Mouse (Mus musculus): ENCODE results near the gene Gm20547. TPM values are rescaled to one million over a fixed set of nuclear protein-coding genes. Genes with fewer than 3 reads are reported as not detected.

The Gm20547 gene
- polyA plus RNA-seq, 1 experiment = 0.03 TPM

DNA sequence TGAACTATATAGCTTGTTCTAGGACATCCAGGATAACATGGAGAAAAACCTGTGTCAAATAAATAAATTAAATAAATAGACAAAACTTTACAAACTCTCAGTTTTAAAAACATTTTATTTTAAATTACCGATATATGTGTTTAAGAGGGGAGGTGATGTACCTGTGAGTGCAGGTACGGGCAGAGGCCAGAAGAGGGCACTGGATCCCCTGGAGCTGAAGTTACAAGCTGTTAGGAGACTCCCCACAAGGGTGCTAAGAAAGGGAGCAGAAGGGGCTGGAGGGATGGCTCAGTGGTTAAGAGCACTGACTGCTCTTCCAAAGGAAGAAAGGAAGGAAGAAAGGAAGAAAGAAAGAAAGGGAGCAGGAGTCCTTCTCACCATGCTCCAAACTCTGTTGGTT is 9.5 kb upstream of the Gm20547 start:
- Histone ChIP-seq H3K4me3 (ENCODE audit: control insufficient read depth, insufficient read depth, low read length) (no peak overlapping the region), H3K4me1 (replicated peaks; ENCODE audit: control insufficient read depth, insufficient read depth, low read length) (peaks cover 16% of the 10 kb centered on the region), H3K36me3 (ENCODE audit: control insufficient read depth, insufficient read depth, low read length) (no peaks in the 10 kb centered on the region), H3K27me3 (ENCODE audit: control insufficient read depth, insufficient read depth, low read length) (no peaks in the 10 kb centered on the region), H3K27ac (ENCODE audit: control insufficient read depth, insufficient read depth, low read length) (no peak overlapping the region)
- no peak for TF ChIP-seq CTCF (IDR thresholded peaks at IDR 0.05; ENCODE audit: borderline replicate concordance, control insufficient read depth, extremely low read depth, insufficient read depth, low read length, poor library complexity)
- TF ChIP-seq POLR2A (IDR thresholded peaks at IDR 0.05; ENCODE audit: control insufficient read depth, extremely low read depth, insufficient read depth, low read length, poor library complexity) = no peak
- WGBS = 97% methylated on average over 2 of the region's 2 CpGs
- no peak for DNase-seq

DNA sequence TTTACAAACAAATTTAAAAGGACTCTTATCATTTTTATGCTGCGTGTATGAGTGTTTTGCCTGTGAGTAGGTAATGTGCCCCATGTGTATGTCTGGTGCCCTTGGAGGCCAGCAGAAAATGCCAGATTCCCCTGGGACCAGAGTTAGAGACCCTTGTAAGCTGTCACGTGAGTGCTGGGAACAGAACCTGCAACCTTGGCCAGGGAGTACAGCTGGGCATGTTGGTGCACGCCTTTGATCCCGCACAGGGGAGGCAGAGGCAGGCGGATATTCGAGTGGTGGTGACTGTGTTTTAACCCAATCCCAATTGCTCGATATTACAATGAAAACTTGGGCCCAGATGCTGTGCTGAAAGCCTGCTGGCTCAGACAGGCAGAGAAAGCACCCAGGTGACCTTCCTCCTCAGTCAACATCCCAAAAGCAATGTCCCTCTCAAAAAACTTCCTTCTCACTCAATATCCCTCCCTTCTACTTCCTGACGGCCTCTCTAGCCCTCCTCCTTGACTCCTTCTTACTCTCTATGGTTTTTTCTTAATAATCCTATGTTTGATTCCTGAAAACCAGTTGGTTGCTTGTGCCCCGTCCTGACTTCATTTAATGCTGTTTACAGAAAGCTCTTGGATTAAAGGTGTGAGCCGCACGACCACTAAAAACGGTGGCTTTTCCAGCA is 8.4 kb upstream of the Gm20547 start:
- TF ChIP-seq POLR2A (IDR thresholded peaks at IDR 0.05; ENCODE audit: control insufficient read depth, extremely low read depth, insufficient read depth, low read length, poor library complexity) = no peak
- TF ChIP-seq CTCF (IDR thresholded peaks at IDR 0.05; ENCODE audit: borderline replicate concordance, control insufficient read depth, extremely low read depth, insufficient read depth, low read length, poor library complexity) = no peak
- no peak overlapping the region for H3K27ac ChIP-seq (ENCODE audit: control insufficient read depth, insufficient read depth, low read length)
- H3K4me1 ChIP-seq (replicated peaks; ENCODE audit: control insufficient read depth, insufficient read depth, low read length) = peaks cover 9% of the 10 kb centered on the region
- no peaks in the 10 kb centered on the region for H3K27me3 ChIP-seq (ENCODE audit: control insufficient read depth, insufficient read depth, low read length)
- no peak for DNase-seq
- 97% methylated on average over 12 of the region's 12 CpGs for WGBS
- H3K4me3 ChIP-seq (ENCODE audit: control insufficient read depth, insufficient read depth, low read length) = no peak overlapping the region
- H3K36me3 ChIP-seq (ENCODE audit: control insufficient read depth, insufficient read depth, low read length) = no peaks in the 10 kb centered on the region

DNA sequence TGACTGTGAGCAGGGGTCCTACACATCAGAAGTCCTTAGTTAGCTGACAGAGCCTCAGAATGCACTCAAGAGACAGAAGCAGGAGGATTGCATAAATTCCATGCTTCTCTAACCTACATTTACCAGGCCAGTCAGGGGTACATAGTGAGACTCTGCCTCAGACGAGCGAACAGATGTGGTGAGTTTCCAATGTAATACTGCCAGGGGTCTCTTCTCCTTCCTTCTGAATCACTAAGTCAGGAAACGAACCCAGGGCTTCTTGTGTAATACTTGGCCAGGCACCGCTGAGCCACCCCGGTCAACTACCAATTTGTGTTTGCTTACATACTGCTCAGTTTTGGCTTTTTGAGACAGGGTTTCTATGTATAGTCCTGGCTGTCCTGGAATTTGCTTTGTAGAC is 6.1 kb upstream of the Gm20547 start:
- H3K4me3 ChIP-seq (ENCODE audit: control insufficient read depth, insufficient read depth, low read length) = no peak overlapping the region
- H3K4me1 ChIP-seq (replicated peaks; ENCODE audit: control insufficient read depth, insufficient read depth, low read length) = no peaks in the 10 kb centered on the region
- H3K27ac ChIP-seq (ENCODE audit: control insufficient read depth, insufficient read depth, low read length) = no peak overlapping the region
- H3K36me3 ChIP-seq (ENCODE audit: control insufficient read depth, insufficient read depth, low read length) = no peaks in the 10 kb centered on the region
- TF ChIP-seq CTCF (IDR thresholded peaks at IDR 0.05; ENCODE audit: borderline replicate concordance, control insufficient read depth, extremely low read depth, insufficient read depth, low read length, poor library complexity) (no peak), POLR2A (IDR thresholded peaks at IDR 0.05; ENCODE audit: control insufficient read depth, extremely low read depth, insufficient read depth, low read length, poor library complexity) (no peak)
- WGBS = 76% methylated on average over 5 of the region's 5 CpGs
- no peak for DNase-seq
- no peaks in the 10 kb centered on the region for H3K27me3 ChIP-seq (ENCODE audit: control insufficient read depth, insufficient read depth, low read length)

DNA sequence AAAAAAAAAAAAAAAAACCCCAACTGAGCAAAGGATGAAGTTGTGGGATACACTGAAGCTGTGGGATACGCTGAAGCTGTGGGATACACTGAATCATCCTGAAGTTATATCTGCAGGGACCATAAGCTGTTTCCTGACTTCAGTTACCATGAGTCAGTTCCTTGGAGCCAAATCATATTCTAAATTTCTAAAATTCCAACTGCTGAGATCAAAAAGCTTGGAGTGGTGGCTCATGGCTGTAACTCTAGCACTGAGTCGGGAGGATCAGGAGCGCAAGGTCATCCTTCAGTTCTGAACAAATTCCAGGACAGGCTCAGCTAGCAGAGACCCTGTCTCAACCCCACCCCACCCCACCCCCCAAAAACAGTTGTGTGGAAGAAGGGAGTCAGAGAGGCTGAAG is 3.8 kb upstream of the Gm20547 start:
- Histone ChIP-seq H3K27ac (ENCODE audit: control insufficient read depth, insufficient read depth, low read length) (no peak overlapping the region), H3K27me3 (ENCODE audit: control insufficient read depth, insufficient read depth, low read length) (no peaks in the 10 kb centered on the region), H3K36me3 (ENCODE audit: control insufficient read depth, insufficient read depth, low read length) (no peaks in the 10 kb centered on the region), H3K4me1 (replicated peaks; ENCODE audit: control insufficient read depth, insufficient read depth, low read length) (no peaks in the 10 kb centered on the region), H3K4me3 (ENCODE audit: control insufficient read depth, insufficient read depth, low read length) (no peak overlapping the region)
- DNase-seq = no peak
- WGBS = 95% methylated on average over 3 of the region's 3 CpGs
- TF ChIP-seq CTCF (IDR thresholded peaks at IDR 0.05; ENCODE audit: borderline replicate concordance, control insufficient read depth, extremely low read depth, insufficient read depth, low read length, poor library complexity) = no peak

GRCm38 (mm10) chr17:34884704-34885103 is 2.9 kb upstream of the Gm20547 start:
- no peaks in the 10 kb centered on the region for H3K27me3 ChIP-seq (ENCODE audit: control insufficient read depth, insufficient read depth, low read length)
- TF ChIP-seq POLR2A (IDR thresholded peaks at IDR 0.05; ENCODE audit: control insufficient read depth, extremely low read depth, insufficient read depth, low read length, poor library complexity) = no peak
- TF ChIP-seq CTCF (IDR thresholded peaks at IDR 0.05; ENCODE audit: borderline replicate concordance, control insufficient read depth, extremely low read depth, insufficient read depth, low read length, poor library complexity) = no peak
- peaks cover 7% of the 10 kb centered on the region for H3K4me1 ChIP-seq (replicated peaks; ENCODE audit: control insufficient read depth, insufficient read depth, low read length)
- DNase-seq = no peak
- no peak overlapping the region for H3K4me3 ChIP-seq (ENCODE audit: control insufficient read depth, insufficient read depth, low read length)
- 88% methylated on average over 6 of the region's 6 CpGs for WGBS
- H3K36me3 ChIP-seq (ENCODE audit: control insufficient read depth, insufficient read depth, low read length) = no peaks in the 10 kb centered on the region
- no peak overlapping the region for H3K27ac ChIP-seq (ENCODE audit: control insufficient read depth, insufficient read depth, low read length)

DNA sequence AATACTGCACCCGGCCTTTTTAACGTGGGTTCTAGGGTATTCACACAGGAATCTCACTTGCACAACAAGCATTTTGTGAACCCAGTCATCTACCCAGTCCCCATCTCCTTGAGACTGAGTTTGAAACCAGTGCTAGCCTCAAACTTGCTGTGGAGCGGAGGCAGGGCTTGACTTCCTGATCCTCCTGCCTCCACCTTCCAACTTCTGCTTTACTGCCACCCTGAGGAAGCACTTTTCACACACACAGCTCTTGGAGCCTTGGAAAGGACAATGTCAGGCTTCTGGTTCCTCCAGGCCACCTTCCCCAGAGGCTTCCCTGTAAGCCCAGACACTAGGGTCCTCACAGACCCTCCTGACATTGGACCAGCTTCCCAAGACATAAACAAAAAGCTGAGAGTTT is 1.5 kb upstream of the Gm20547 start:
- no peak for DNase-seq
- Histone ChIP-seq H3K4me3 (ENCODE audit: control insufficient read depth, insufficient read depth, low read length) (no peak overlapping the region), H3K27ac (ENCODE audit: control insufficient read depth, insufficient read depth, low read length) (no peak overlapping the region), H3K27me3 (ENCODE audit: control insufficient read depth, insufficient read depth, low read length) (no peaks in the 10 kb centered on the region), H3K36me3 (ENCODE audit: control insufficient read depth, insufficient read depth, low read length) (no peaks in the 10 kb centered on the region), H3K4me1 (replicated peaks; ENCODE audit: control insufficient read depth, insufficient read depth, low read length) (peaks cover 9% of the 10 kb centered on the region)
- TF ChIP-seq CTCF (IDR thresholded peaks at IDR 0.05; ENCODE audit: borderline replicate concordance, control insufficient read depth, extremely low read depth, insufficient read depth, low read length, poor library complexity) = no peak
- no peak for TF ChIP-seq POLR2A (IDR thresholded peaks at IDR 0.05; ENCODE audit: control insufficient read depth, extremely low read depth, insufficient read depth, low read length, poor library complexity)
- WGBS = 64% methylated on average over 3 of the region's 3 CpGs

GRCm38 (mm10) chr17:34881166-34881565 is 676 bp downstream of the Gm20547 start:
- TF ChIP-seq CTCF (IDR thresholded peaks at IDR 0.05; ENCODE audit: borderline replicate concordance, control insufficient read depth, extremely low read depth, insufficient read depth, low read length, poor library complexity) (no peak), POLR2A (IDR thresholded peaks at IDR 0.05; ENCODE audit: control insufficient read depth, extremely low read depth, insufficient read depth, low read length, poor library complexity) (no peak)
- no peak overlapping the region for H3K4me3 ChIP-seq (ENCODE audit: control insufficient read depth, insufficient read depth, low read length)
- peaks cover 9% of the 10 kb centered on the region for H3K4me1 ChIP-seq (replicated peaks; ENCODE audit: control insufficient read depth, insufficient read depth, low read length)
- H3K27me3 ChIP-seq (ENCODE audit: control insufficient read depth, insufficient read depth, low read length) = no peaks in the 10 kb centered on the region
- no peak overlapping the region for H3K27ac ChIP-seq (ENCODE audit: control insufficient read depth, insufficient read depth, low read length)
- DNase-seq = no peak
- no peaks in the 10 kb centered on the region for H3K36me3 ChIP-seq (ENCODE audit: control insufficient read depth, insufficient read depth, low read length)
